Mouse (Mus musculus) spleen, adult 2 months (tissue): ENCODE measurements around the gene Fbxo36.

ENCODE experiments used
- CTCF ChIP-seq: fragments of 200-500 bp; IDR thresholded peaks from 2 replicates; pipeline ENCODE4 v1.5.1; 2011; ENCODE audit warnings: mild to moderate bottlenecking, inconsistent platforms; ENCODE audit not compliant: insufficient read depth, insufficient read length, insufficient replicate concordance; ENCODE audit errors: extremely low read depth
- POLR2A ChIP-seq: fragments of 200-500 bp; IDR thresholded peaks from 2 replicates; pipeline ENCODE4 v1.6.1; 2011; ENCODE audit warnings: low read depth, low read length, inconsistent platforms

DNA sequence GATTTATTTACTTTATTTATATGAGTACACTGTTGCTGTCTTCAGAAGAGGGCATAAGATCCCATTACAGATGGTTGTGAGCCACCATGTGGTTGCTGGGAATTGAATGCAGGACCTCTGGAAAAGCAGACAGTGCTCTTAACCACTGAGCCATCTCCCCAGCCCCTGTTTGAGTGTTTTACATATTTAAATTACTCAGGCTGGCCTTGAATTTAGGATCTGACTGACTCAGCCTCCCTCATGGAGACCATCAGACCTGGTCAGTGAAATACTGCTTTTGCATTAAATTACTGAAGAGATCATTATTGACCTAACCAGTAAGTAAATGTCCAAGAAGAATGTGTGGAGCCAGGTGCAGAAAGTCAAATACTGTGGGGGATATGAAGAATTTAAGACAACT is 28.7 kb downstream of the Fbxo36 start:
- TF ChIP-seq CTCF: no peak
- no peak for TF ChIP-seq POLR2A
